Mouse (Mus musculus) ES-E14 (cell line): ENCODE results near the gene Ptprn2. TPM values are rescaled to one million over a fixed set of nuclear protein-coding genes. Genes with fewer than 3 reads are reported as not detected.

ENCODE experiments used
- DNase-seq: peaks from one replicate; pipeline ENCODE4 v3.0.0-alpha.2; 2013; ENCODE audit warnings: low read depth, low spot score
- H3K27ac ChIP-seq: 2 replicates; pipeline ENCODE4 v1.5.1; 2012; ENCODE audit warnings: low read depth, mild to moderate bottlenecking, low read length, moderate library complexity, mixed read lengths; ENCODE audit not compliant: poor library complexity, insufficient read depth, severe bottlenecking
- H3K36me3 ChIP-seq: 2 replicates; pipeline ENCODE4 v1.6.1; 2012; ENCODE audit warnings: mild to moderate bottlenecking, low read length, moderate library complexity, mixed read lengths; ENCODE audit not compliant: control insufficient read depth, poor library complexity, insufficient read depth, severe bottlenecking
- H3K4me1 ChIP-seq, 2 experiments: fragments of 150-350 bp in 1 of 2; sonication (generic) in 1 of 2; 2 replicates each; pipeline ENCODE4 v1.6.1; 2012; ENCODE audit warnings: low read length in 2 of 2, mild to moderate bottlenecking in 1 of 2, mixed read lengths in 1 of 2; ENCODE audit not compliant: control insufficient read depth in 2 of 2, insufficient read depth in 2 of 2, poor library complexity in 1 of 2
- H3K4me3 ChIP-seq, 2 experiments: fragments of 150-350 bp in 1 of 2; sonication (generic) in 1 of 2; 2 replicates each; pipeline ENCODE4 v1.5.1; 2012; ENCODE audit warnings: low read length in 2 of 2, low read depth in 1 of 2, mild to moderate bottlenecking in 1 of 2, mixed read lengths in 1 of 2; ENCODE audit not compliant: insufficient read depth in 1 of 2, poor library complexity in 1 of 2, severe bottlenecking in 1 of 2
- H3K9ac ChIP-seq: 2 replicates; pipeline ENCODE4 v1.6.1; 2012; ENCODE audit warnings: low read depth, mild to moderate bottlenecking, low read length, mixed read lengths; ENCODE audit not compliant: poor library complexity, insufficient read depth, severe bottlenecking
- H3K9me3 ChIP-seq: fragments of 150-350 bp; sonication (generic); 2 replicates; pipeline ENCODE4 v1.6.1; 2012; ENCODE audit warnings: low read depth, mild to moderate bottlenecking, low read length; ENCODE audit not compliant: control insufficient read depth, insufficient read depth
- CHD2 ChIP-seq: IDR thresholded peaks from 2 replicates; pipeline ENCODE4 v1.6.1; 2014; ENCODE audit warnings: mild to moderate bottlenecking, low read depth, low read length, inconsistent platforms
- HCFC1 ChIP-seq: IDR thresholded peaks from 2 replicates; pipeline ENCODE4 v1.6.1; 2012; ENCODE audit warnings: low read length, inconsistent platforms, borderline replicate concordance; ENCODE audit not compliant: insufficient read depth
- MAFK ChIP-seq: IDR thresholded peaks from 2 replicates; pipeline ENCODE4 v1.6.1; 2014; ENCODE audit warnings: mild to moderate bottlenecking, low read depth, low read length, inconsistent platforms; ENCODE audit not compliant: insufficient read depth
- ZC3H11A ChIP-seq: IDR thresholded peaks from 2 replicates; pipeline ENCODE4 v1.6.1; 2012; ENCODE audit warnings: low read depth, mild to moderate bottlenecking, inconsistent platforms, low read length, borderline replicate concordance
- ZNF384 ChIP-seq: IDR thresholded peaks from 2 replicates; pipeline ENCODE4 v1.6.1; 2012; ENCODE audit warnings: low read depth, low read length, inconsistent platforms
- in situ Hi-C, 2 experiments: fragments of 600-800 bp; cut with MboI; formaldehyde crosslinking; loops; one replicate each; pipeline ENCODE4 v1.15.1; 2025; ENCODE audit warnings: low sequenced_read_pairs in 2 of 2, inconsistent platforms in 1 of 2; ENCODE audit not compliant: unreplicated experiment in 2 of 2
- total RNA-seq: library from RNA; depleted of rRNA; stranded (reverse); fragments of 300-350 nt; gene quantifications from 2 replicates; pipeline ENCODE4 v1.2.3, GENCODE M21; 2012

Ptprn2 gene
- total RNA-seq, 1 experiment: 0.40 TPM

GRCm38 (mm10) chr12:116752784-116753183 is 267.3 kb downstream of the Ptprn2 start:
- no peaks in the 10 kb centered on the region for H3K9me3 ChIP-seq
- no peak overlapping the region for H3K27ac ChIP-seq
- H3K9ac ChIP-seq: no peak overlapping the region
- DNase-seq: no peak
- in situ Hi-C loops: no loop called here
- H3K4me1 ChIP-seq: no peaks in the 10 kb centered on the region
- H3K4me3 ChIP-seq: no peak overlapping the region
- H3K36me3 ChIP-seq: no peaks in the 10 kb centered on the region
- no peak for TF ChIP-seq HCFC1
- TF ChIP-seq MAFK: no peak
- TF ChIP-seq ZC3H11A: no peak
- TF ChIP-seq ZNF384: no peak
- TF ChIP-seq CHD2: no peak

GRCm38 (mm10) chr12:116763961-116764360 is 278.4 kb downstream of the Ptprn2 start:
- no peak for DNase-seq
- in situ Hi-C loops: no loop called here
- Histone ChIP-seq H3K4me3 (no peak overlapping the region), H3K9me3 (no peaks in the 10 kb centered on the region), H3K27ac (no peak overlapping the region), H3K4me1 (no peaks in the 10 kb centered on the region), H3K36me3 (no peaks in the 10 kb centered on the region), H3K9ac (no peak overlapping the region)
- TF ChIP-seq ZC3H11A: no peak

- Histone ChIP-seq H3K4me1 (no peaks in the 10 kb centered on the region), H3K27ac (no peak overlapping the region), H3K36me3 (no peaks in the 10 kb centered on the region), H3K9me3 (no peaks in the 10 kb centered on the region), H3K4me3 (no peak overlapping the region), H3K9ac (no peak overlapping the region)
- DNase-seq: no peak
- no peak for TF ChIP-seq MAFK
- no peak for TF ChIP-seq ZC3H11A
- no peak for TF ChIP-seq CHD2
- TF ChIP-seq HCFC1: no peak
- TF ChIP-seq ZNF384: no peak
- in situ Hi-C loops: no loop called here
Measured at GRCm38 (mm10) chr12:116770911-116771310, 285.4 kb downstream of the Ptprn2 start.

- DNase-seq: no peak
- Histone ChIP-seq H3K27ac (no peak overlapping the region), H3K9me3 (no peaks in the 10 kb centered on the region), H3K4me1 (no peaks in the 10 kb centered on the region), H3K4me3 (no peak overlapping the region), H3K36me3 (no peaks in the 10 kb centered on the region), H3K9ac (no peak overlapping the region)
- TF ChIP-seq HCFC1 (no peak), CHD2 (no peak), MAFK (no peak), ZC3H11A (no peak), ZNF384 (no peak)
- in situ Hi-C loops: no loop called here
Measured at GRCm38 (mm10) chr12:116771493-116771892, 286.0 kb downstream of the Ptprn2 start.

GRCm38 (mm10) chr12:116772081-116772566 is 286.6 kb downstream of the Ptprn2 start:
- Histone ChIP-seq H3K9me3 (no peaks in the 10 kb centered on the region), H3K9ac (no peak overlapping the region), H3K4me3 (no peak overlapping the region), H3K4me1 (no peaks in the 10 kb centered on the region), H3K36me3 (no peaks in the 10 kb centered on the region), H3K27ac (no peak overlapping the region)
- in situ Hi-C loops: no loop called here
- DNase-seq: no peak
- TF ChIP-seq ZC3H11A (no peak), MAFK (no peak), ZNF384 (no peak), CHD2 (no peak), HCFC1 (no peak)
